Mouse (Mus musculus): ENCODE measurements around the gene Htatip2.

DNA sequence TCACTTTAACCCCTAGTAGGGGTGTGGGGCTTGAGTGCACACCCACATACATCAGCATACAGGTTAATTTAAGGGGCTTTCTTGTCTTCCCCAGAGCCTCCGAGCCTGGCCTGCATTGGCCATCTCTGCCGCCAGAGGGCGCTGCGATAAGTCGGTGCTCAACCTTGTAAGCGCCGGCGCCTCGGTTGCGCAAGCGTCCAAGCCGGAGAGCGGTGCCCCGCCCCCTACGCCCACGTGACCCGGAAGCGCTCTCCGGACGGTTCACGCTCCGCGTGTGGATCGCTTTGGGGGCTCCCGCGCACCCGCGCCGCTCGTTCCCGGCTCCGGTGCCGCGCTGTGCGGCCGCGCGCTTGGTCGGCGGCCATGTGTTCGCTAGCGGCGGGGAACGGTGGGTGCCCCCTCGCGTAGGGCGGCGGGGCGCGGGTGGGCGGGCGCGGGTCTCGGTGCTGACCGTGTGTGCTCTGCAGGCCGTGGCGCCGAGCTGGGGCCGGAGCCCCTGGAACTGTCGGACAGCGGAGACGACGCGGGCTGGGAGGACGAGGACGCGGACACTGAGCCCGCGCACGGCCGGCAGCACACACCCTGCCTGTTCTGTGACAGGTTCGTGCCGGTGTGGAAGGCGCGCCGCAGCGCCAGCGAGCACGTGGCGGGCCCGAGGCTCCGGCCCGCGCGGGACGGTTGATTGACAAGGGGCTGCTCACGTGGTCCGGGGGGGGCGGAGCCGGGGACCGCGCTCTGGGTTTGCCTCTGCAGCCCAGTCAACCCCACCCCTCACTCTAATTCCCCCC is 19.4 kb downstream of the Htatip2 start, which contains the start of gene Prmt3:
- TF ChIP-seq CTCF (IDR thresholded peaks at IDR 0.05; ENCODE audit: low read depth, low read length) (peak; percentile 94), POLR2A (IDR thresholded peaks at IDR 0.05; ENCODE audit: extremely low read depth, insufficient read depth, low read length) (0 out of 2 replicates have a peak, but pooled peaks have one; percentile 21)
